In the genomic region with DNA sequence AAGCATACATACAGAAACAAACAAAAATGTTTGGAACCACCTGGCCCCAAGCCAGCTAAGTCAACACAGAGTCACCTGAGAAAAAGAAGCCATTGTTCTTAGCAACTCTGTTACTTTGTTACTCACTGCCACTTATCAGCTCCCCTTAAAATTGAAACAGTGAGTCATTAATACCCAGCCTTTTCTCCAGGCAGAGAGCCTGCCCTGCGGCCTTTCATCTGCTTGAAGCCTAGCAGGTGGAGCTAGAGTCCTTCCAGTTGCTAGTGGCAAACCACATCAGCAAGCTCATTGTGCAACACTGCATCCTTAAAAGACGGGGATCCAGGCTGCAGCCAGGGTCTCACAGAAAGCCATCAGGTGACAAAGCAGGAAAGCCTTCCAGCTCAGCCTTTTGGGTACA, we compare ENCODE assay signal across 17 mouse cellular contexts.
DNase-seq lines count a peak whose midpoint lies in the region; ATAC-seq lines count a peak whose summit lies in the region.
"Had no signal": no experiment of that assay in that cellular context is flagged by ENCODE, and none has a peak within 500 bp of the region (broad histone marks: within the 10 kb centered on the region; RNA-seq: fewer than 3 reads in every experiment).

No protein-coding gene starts in this region.

- H3K4me2 ChIP-seq in hindbrain, embryonic 13.5 days: no peak overlapping the region
- H3K4me2 ChIP-seq: embryonic facial prominence, embryonic 13.5 days; forebrain, embryonic 15.5 days; heart, embryonic 13.5 days; limb, embryonic 15.5 days; neural tube, embryonic 15.5 days had no signal

- peak; percentile 12 for DNase-seq in adrenal gland, postnatal 10 days
- no peak for DNase-seq in adrenal gland, adult 2 months
- peak; percentile 38 for DNase-seq in urinary bladder, postnatal 14 days (ENCODE audit: low spot score)
- no peak for DNase-seq in urinary bladder, postnatal 10 days (ENCODE audit: low spot score)
- DNase-seq in lung, postnatal 14 days: peak; percentile 22
- no peak for DNase-seq in gastrocnemius, postnatal 10 days
- DNase-seq in forebrain, embryonic 10.5 days (ENCODE audit: extremely low spot score, low spot score): no peak
- DNase-seq: cerebellum, postnatal 10 days; right cerebral cortex, adult 18-20 months had no signal

- WGBS in hindbrain, embryonic 13.5 days: 47% methylated on average over 2 of the region's 2 CpGs
- WGBS in forebrain, embryonic 10.5 days: 41% methylated on average over 2 of the region's 2 CpGs

- H3K27me3 ChIP-seq in hindbrain, embryonic 13.5 days: no peaks in the 10 kb centered on the region
- no peaks in the 10 kb centered on the region for H3K27me3 ChIP-seq in forebrain, embryonic 10.5 days (ENCODE audit: poor library complexity, severe bottlenecking)
- H3K27me3 ChIP-seq: embryonic facial prominence, embryonic 13.5 days; forebrain, embryonic 15.5 days; heart, embryonic 13.5 days; limb, embryonic 15.5 days; neural tube, embryonic 15.5 days had no signal

- H3K4me3 ChIP-seq in hindbrain, embryonic 13.5 days: no peak overlapping the region
- no peak overlapping the region for H3K4me3 ChIP-seq in forebrain, embryonic 10.5 days
- H3K4me3 ChIP-seq: embryonic facial prominence, embryonic 13.5 days; forebrain, embryonic 15.5 days; heart, embryonic 13.5 days; left cerebral cortex, adult 2 months; limb, embryonic 15.5 days; neural tube, embryonic 15.5 days had no signal

- peaks cover 2% of the 10 kb centered on the region for H3K4me1 ChIP-seq in hindbrain, embryonic 13.5 days (replicated peaks)
- no peaks in the 10 kb centered on the region for H3K4me1 ChIP-seq in forebrain, embryonic 10.5 days
- H3K4me1 ChIP-seq: forebrain, embryonic 15.5 days; limb, embryonic 15.5 days had no signal

- H3K9me3 ChIP-seq in hindbrain, embryonic 13.5 days: no peaks in the 10 kb centered on the region
- H3K9me3 ChIP-seq in forebrain, embryonic 10.5 days: no peaks in the 10 kb centered on the region
- H3K9me3 ChIP-seq: embryonic facial prominence, embryonic 13.5 days; forebrain, embryonic 15.5 days; heart, embryonic 13.5 days; limb, embryonic 15.5 days; neural tube, embryonic 15.5 days had no signal

- no peaks in the 10 kb centered on the region for H3K36me3 ChIP-seq in hindbrain, embryonic 13.5 days
- H3K36me3 ChIP-seq in forebrain, embryonic 10.5 days (replicated peaks): no peaks in the 10 kb centered on the region
- H3K36me3 ChIP-seq: forebrain, embryonic 15.5 days; heart, embryonic 13.5 days; limb, embryonic 15.5 days; neural tube, embryonic 15.5 days had no signal

- ATAC-seq in hindbrain, embryonic 13.5 days (ENCODE audit: low FRiP score): no peak
- ATAC-seq: forebrain, embryonic 15.5 days; hindbrain, embryonic 16.5 days had no signal

- no peak overlapping the region for H3K9ac ChIP-seq in hindbrain, embryonic 13.5 days
- H3K9ac ChIP-seq: embryonic facial prominence, embryonic 13.5 days; forebrain, embryonic 15.5 days; heart, embryonic 13.5 days; limb, embryonic 15.5 days; neural tube, embryonic 15.5 days had no signal

- H3K27ac ChIP-seq in hindbrain, embryonic 13.5 days: no peak overlapping the region
- H3K27ac ChIP-seq in forebrain, embryonic 10.5 days: no peak overlapping the region
- H3K27ac ChIP-seq: embryonic facial prominence, embryonic 13.5 days; forebrain, embryonic 15.5 days; heart, embryonic 13.5 days; left cerebral cortex, adult 2 months; limb, embryonic 15.5 days; neural tube, embryonic 15.5 days had no signal

Comparison
In these comparisons a context has a peak if more than half of its experiments do, and no peak if none do; other contexts are left out.
1. DNase-seq: peak in adrenal gland, postnatal 10 days (single experiment), urinary bladder, postnatal 14 days (single experiment) and lung, postnatal 14 days (single experiment); none in adrenal gland, adult 2 months (single experiment), urinary bladder, postnatal 10 days (single experiment), gastrocnemius, postnatal 10 days (single experiment) and forebrain, embryonic 10.5 days (single experiment).